Mouse (Mus musculus) T-helper 17 cell (primary cell): Measurements from ENCODE around the gene Chrm4.

ENCODE experiments used
- in situ Hi-C, 2 experiments: fragments of 300-600 bp; cut with MboI, MseI; formaldehyde crosslinking; loops; 1 replicate in 1 of 2; 2 replicates in 1 of 2; pipeline ENCODE4 v1.15.1; 2025; ENCODE audit warnings: high pct_unique_total_duplicates in 2 of 2

Gene Chrm4

GRCm38 (mm10) chr2:91921790-91922570 is 5.1 kb upstream of the Chrm4 start:
- in situ Hi-C loops: no loop called here

GRCm38 (mm10) chr2:91922586-91923414 is 4.2 kb upstream of the Chrm4 start:
- in situ Hi-C loops: no loop called here

- in situ Hi-C loops: no loop called here
Observed at GRCm38 (mm10) chr2:91923415-91924337, 3.4 kb upstream of the Chrm4 start.

GRCm38 (mm10) chr2:91924726-91925125 is 2.3 kb upstream of the Chrm4 start:
- in situ Hi-C loops: loop anchor here in 1 of 2 experiments (5.0 kb wide), 1 partner anchor 142 kb away; no protein-coding TSS in a partner anchor

GRCm38 (mm10) chr2:91925442-91925841 is 1.6 kb upstream of the Chrm4 start:
- in situ Hi-C loops: loop anchor here in 1 of 2 experiments (5.0 kb wide), 1 partner anchor 143 kb away; no protein-coding TSS in a partner anchor

GRCm38 (mm10) chr2:91927826-91928533 is 931 bp downstream of the Chrm4 start:
- in situ Hi-C loops: loop anchor here in 1 of 2 experiments (5.0 kb wide), 1 partner anchor 146 kb away; no protein-coding TSS in a partner anchor

GRCm38 (mm10) chr2:91928534-91929350 is 1.7 kb downstream of the Chrm4 start:
- in situ Hi-C loops: loop anchor here in 1 of 2 experiments (5.0 kb wide), 1 partner anchor 146 kb away; no protein-coding TSS in a partner anchor

GRCm38 (mm10) chr2:91929455-91929854 is 2.4 kb downstream of the Chrm4 start:
- in situ Hi-C loops: loop anchor here in 1 of 2 experiments (5.0 kb wide), 1 partner anchor 147 kb away; no protein-coding TSS in a partner anchor

GRCm38 (mm10) chr2:91929936-91930335 is 2.9 kb downstream of the Chrm4 start:
- in situ Hi-C loops: loop anchor here in 1 of 2 experiments (5.0 kb wide), 1 partner anchor 148 kb away; no protein-coding TSS in a partner anchor

GRCm38 (mm10) chr2:91930761-91931291 is 3.8 kb downstream of the Chrm4 start:
- in situ Hi-C loops: no loop called here

- in situ Hi-C loops: no loop called here
Observed at GRCm38 (mm10) chr2:91931328-91932159, 4.5 kb downstream of the Chrm4 start.

- in situ Hi-C loops: no loop called here
Observed at GRCm38 (mm10) chr2:91932160-91932711, 5.2 kb downstream of the Chrm4 start, which contains the start of gene Mdk. Gene Mdk, minus strand, starts transcription at chr2:91932297.

GRCm38 (mm10) chr2:91932737-91933350 is 5.8 kb downstream of the Chrm4 start:
- in situ Hi-C loops: no loop called here

GRCm38 (mm10) chr2:91933471-91933870 is 6.4 kb downstream of the Chrm4 start:
- in situ Hi-C loops: no loop called here

GRCm38 (mm10) chr2:91934016-91934415 is 7.0 kb downstream of the Chrm4 start:
- in situ Hi-C loops: no loop called here

- in situ Hi-C loops: no loop called here
Observed at GRCm38 (mm10) chr2:91934826-91935525, 7.9 kb downstream of the Chrm4 start.

- in situ Hi-C loops: no loop called here
Observed at GRCm38 (mm10) chr2:91936154-91936553, 9.1 kb downstream of the Chrm4 start.
